Mouse (Mus musculus): ENCODE data around the gene Nrarp. TPM values are rescaled to one million over a fixed set of nuclear protein-coding genes. Genes with fewer than 3 reads are reported as not detected.

Gene Nrarp
- polyA plus RNA-seq, 1 experiment: 46.0 TPM

- no peak for TF ChIP-seq CTCF (IDR thresholded peaks at IDR 0.05; ENCODE audit: insufficient read depth, low read length)
- no peak for TF ChIP-seq POLR2A (IDR thresholded peaks at IDR 0.05; ENCODE audit: borderline replicate concordance, extremely low read depth, low read depth, low read length)
- Histone ChIP-seq H3K4me1 (ENCODE audit: control insufficient read depth, insufficient read depth, low read length) (no peaks in the 10 kb centered on the region; the same call in 1 of the 2 replicates), H3K4me3 (replicated peaks; ENCODE audit: extremely low read depth, low read depth, low read length) (no peak overlapping the region)
- no peak for DNase-seq
- WGBS: 63% methylated on average over 4 of the region's 4 CpGs
These were observed 23.2 kb downstream of the Nrarp start for GRCm38 (mm10) chr2:25203631-25204214.

DNA sequence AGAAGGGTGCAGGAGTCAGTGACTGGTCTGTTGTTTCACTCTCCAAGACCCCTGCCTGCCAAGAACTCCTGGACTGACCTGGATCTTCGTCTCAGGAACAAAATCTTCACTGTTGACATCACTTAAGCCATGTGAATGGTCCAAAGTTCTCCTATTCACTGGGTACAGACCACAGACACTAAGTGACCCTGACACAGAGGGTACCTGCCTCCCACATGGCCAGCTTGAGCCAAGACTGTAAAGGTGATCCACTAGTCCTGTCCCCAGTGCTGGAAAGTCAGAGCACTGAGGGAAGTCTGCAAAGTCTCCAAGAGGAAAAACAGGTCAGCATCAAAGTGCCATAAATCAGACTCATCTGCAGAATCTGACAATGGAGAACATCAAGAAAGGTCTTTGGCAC lies 27.0 kb downstream of the Nrarp start:
- 85% methylated on average over 1 of the region's 1 CpGs for WGBS
- no peak for DNase-seq
- Histone ChIP-seq H3K4me3 (replicated peaks; ENCODE audit: extremely low read depth, low read depth, low read length) (no peak overlapping the region), H3K4me1 (ENCODE audit: control insufficient read depth, insufficient read depth, low read length) (peaks cover 8% of the 10 kb centered on the region; the same call in 1 of the 2 replicates)
- TF ChIP-seq CTCF (IDR thresholded peaks at IDR 0.05; ENCODE audit: insufficient read depth, low read length): no peak

GRCm38 (mm10) chr2:25210686-25211085 lies 30.1 kb downstream of the Nrarp start:
- no peak for TF ChIP-seq CTCF (IDR thresholded peaks at IDR 0.05; ENCODE audit: insufficient read depth, low read length)
- TF ChIP-seq POLR2A (IDR thresholded peaks at IDR 0.05; ENCODE audit: borderline replicate concordance, extremely low read depth, low read depth, low read length): no peak
- H3K4me3 ChIP-seq (replicated peaks; ENCODE audit: extremely low read depth, low read depth, low read length): peak overlapping the region; percentile 90
- WGBS: under 1% methylated on average over 24 of the region's 24 CpGs
- H3K4me1 ChIP-seq (ENCODE audit: control insufficient read depth, insufficient read depth, low read length): peaks cover 8% of the 10 kb centered on the region; the same call in 1 of the 2 replicates
- DNase-seq: peak; percentile 31

DNA sequence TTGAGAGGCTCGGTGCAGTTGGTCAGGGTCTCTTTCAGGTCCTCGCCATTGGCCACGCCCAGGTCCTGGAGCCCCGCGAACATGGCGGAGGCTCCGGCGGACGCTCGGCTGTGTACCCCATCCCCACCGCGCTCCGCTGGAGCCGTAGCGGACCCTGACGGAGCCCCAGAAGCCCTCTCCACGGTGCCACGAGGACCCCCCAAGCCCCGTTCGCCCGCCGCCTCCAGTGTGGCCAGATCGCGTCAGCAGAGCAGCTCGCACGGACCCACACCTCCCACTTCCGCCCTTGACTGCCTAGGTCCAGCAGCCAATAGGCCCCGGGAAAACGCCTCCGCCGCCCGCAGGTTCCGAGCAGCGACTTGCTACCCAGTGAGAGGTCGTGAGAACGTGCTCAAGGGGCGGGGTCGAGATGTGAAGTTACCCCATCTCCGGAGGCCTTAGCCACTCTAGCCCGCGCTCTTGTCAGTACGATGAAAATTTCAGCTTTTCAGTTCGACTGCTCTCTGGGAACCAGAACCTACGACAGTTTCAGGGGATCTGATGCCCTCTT lies 30.6 kb downstream of the Nrarp start, which contains the start of gene Nelfb:
Gene Nelfb, minus strand, starts transcription at position 369 of the 550 bp plus-strand sequence.
- Histone ChIP-seq H3K4me3 (replicated peaks; ENCODE audit: extremely low read depth, low read depth, low read length) (peak within 1 kb of the TSS; percentile 90), H3K4me1 (ENCODE audit: control insufficient read depth, insufficient read depth, low read length) (peaks cover 8% of the 10 kb centered on the region; the same call in 1 of the 2 replicates)
- TF ChIP-seq POLR2A (IDR thresholded peaks at IDR 0.05; ENCODE audit: borderline replicate concordance, extremely low read depth, low read depth, low read length) (peak; percentile 81; the same call in 1 of the 2 replicates), CTCF (IDR thresholded peaks at IDR 0.05; ENCODE audit: insufficient read depth, low read length) (no peak)
- DNase-seq: peak; percentile 91
- WGBS: under 1% methylated on average over 44 of the region's 44 CpGs

DNA sequence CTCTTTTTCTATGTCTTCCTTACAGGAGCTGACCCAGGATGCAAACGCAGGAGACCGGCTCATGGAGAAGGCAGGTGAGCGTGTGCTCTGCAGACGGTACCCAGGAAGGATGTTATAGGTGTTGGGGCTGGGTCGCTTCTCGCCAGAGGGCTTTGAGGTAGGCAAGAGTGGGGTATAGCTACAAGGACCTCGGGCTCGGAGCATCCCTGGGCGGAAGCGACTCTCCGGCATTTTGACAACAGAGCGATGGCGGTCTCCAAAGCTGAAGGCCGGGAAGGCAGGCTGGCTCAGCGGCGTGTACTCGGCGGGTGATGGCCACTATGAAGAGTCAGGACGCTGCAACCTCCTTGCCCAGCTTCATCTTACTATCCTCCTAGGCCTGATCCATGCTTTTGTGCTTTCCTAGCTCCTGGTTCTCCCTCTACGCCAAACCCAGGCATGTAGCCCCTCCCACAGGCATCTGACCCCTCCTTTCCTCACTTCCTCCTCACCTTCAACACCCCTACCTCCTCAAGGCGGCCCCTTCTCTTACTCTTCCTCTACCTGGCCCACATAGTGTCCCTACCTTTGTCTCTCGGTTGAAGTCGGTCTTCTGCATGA lies 32.8 kb downstream of the Nrarp start:
- 71% methylated on average over 23 of the region's 23 CpGs for WGBS
- DNase-seq: no peak
- TF ChIP-seq POLR2A (IDR thresholded peaks at IDR 0.05; ENCODE audit: borderline replicate concordance, extremely low read depth, low read depth, low read length): no peak
- TF ChIP-seq CTCF (IDR thresholded peaks at IDR 0.05; ENCODE audit: insufficient read depth, low read length): no peak
- Histone ChIP-seq H3K4me3 (replicated peaks; ENCODE audit: extremely low read depth, low read depth, low read length) (no peak overlapping the region), H3K4me1 (ENCODE audit: control insufficient read depth, insufficient read depth, low read length) (peaks cover 8% of the 10 kb centered on the region; the same call in 1 of the 2 replicates)

GRCm38 (mm10) chr2:25214444-25214843 lies 33.9 kb downstream of the Nrarp start, which contains the start of gene Stpg3:
Gene Stpg3, minus strand, starts transcription at chr2:25214637.
- Histone ChIP-seq H3K4me3 (replicated peaks; ENCODE audit: extremely low read depth, low read depth, low read length) (no peak within 1 kb of the TSS), H3K4me1 (ENCODE audit: control insufficient read depth, insufficient read depth, low read length) (peaks cover 8% of the 10 kb centered on the region; the same call in 1 of the 2 replicates)
- no peak for TF ChIP-seq POLR2A (IDR thresholded peaks at IDR 0.05; ENCODE audit: borderline replicate concordance, extremely low read depth, low read depth, low read length)
- no peak for TF ChIP-seq CTCF (IDR thresholded peaks at IDR 0.05; ENCODE audit: insufficient read depth, low read length)
- 66% methylated on average over 3 of the region's 3 CpGs for WGBS
- DNase-seq: no peak

DNA sequence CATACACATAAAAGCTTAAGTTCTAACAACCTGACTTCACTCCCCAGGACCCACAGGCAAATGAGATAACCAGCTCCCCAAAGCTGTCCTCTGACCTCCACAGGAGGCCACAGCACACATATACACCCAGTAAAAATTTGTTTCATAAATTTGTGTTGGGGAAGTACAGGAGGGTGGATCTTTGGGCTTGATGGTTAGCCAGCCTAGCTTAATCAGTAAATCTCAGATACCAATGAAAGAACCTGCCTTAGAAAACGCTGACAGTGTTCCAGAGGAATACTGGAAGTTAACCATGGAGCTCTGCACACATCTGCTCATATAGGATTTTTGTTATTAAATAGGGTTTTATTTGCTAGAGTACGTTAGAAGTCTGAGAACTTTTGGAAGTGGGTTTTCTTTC lies 37.1 kb downstream of the Nrarp start:
- Histone ChIP-seq H3K4me3 (replicated peaks; ENCODE audit: extremely low read depth, low read depth, low read length) (no peak overlapping the region), H3K4me1 (ENCODE audit: control insufficient read depth, insufficient read depth, low read length) (no peaks in the 10 kb centered on the region)
- 58% methylated on average over 2 of the region's 2 CpGs for WGBS
- DNase-seq: no peak
- TF ChIP-seq POLR2A (IDR thresholded peaks at IDR 0.05; ENCODE audit: borderline replicate concordance, extremely low read depth, low read depth, low read length): no peak
- no peak for TF ChIP-seq CTCF (IDR thresholded peaks at IDR 0.05; ENCODE audit: insufficient read depth, low read length)

DNA sequence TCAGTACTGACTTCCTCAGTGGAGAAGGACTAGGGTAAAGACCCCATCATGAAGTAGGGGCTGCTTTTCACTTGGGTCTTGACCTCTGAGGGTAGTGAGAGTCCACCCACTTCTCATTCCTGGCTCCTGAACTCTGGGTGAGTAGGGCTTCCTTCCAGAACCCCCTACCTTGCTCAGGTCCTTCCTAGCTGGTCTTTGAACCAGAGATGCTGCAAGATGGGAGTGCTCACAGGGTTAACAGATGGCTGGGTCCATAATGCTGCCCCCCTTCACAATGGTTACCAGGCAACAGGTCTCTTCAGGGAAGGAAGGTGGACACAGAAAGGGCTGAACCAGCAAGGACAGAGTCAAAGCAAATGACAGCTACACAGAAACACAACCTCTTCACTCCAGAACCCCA lies 37.9 kb downstream of the Nrarp start, which contains the start of gene Fam166a:
Gene Fam166a, plus strand, starts transcription at position 301 of the 400 bp plus-strand sequence.
- TF ChIP-seq CTCF (IDR thresholded peaks at IDR 0.05; ENCODE audit: insufficient read depth, low read length): no peak
- no peak for TF ChIP-seq POLR2A (IDR thresholded peaks at IDR 0.05; ENCODE audit: borderline replicate concordance, extremely low read depth, low read depth, low read length)

GRCm38 (mm10) chr2:25221331-25221772 lies 40.8 kb downstream of the Nrarp start:
- Histone ChIP-seq H3K4me3 (replicated peaks; ENCODE audit: extremely low read depth, low read depth, low read length) (no peak overlapping the region), H3K4me1 (ENCODE audit: control insufficient read depth, insufficient read depth, low read length) (peaks cover 6% of the 10 kb centered on the region)
- WGBS: 71% methylated on average over 5 of the region's 5 CpGs
- no peak for TF ChIP-seq CTCF (IDR thresholded peaks at IDR 0.05; ENCODE audit: insufficient read depth, low read length)
- peak; percentile 38; the same call in 1 of the 2 replicates for TF ChIP-seq POLR2A (IDR thresholded peaks at IDR 0.05; ENCODE audit: borderline replicate concordance, extremely low read depth, low read depth, low read length)
- no peak for DNase-seq

More for the DNA sequence above, 37.9 kb downstream of the Nrarp start, which contains the start of gene Fam166a:
- Histone ChIP-seq H3K4me3 (replicated peaks; ENCODE audit: extremely low read depth, low read depth, low read length) (no peak within 1 kb of the TSS), H3K4me1 (ENCODE audit: control insufficient read depth, insufficient read depth, low read length) (no peaks in the 10 kb centered on the region; the same call in 1 of the 2 replicates)
- DNase-seq: no peak
